Mouse (Mus musculus) limb, embryonic 11.5 days (tissue): ENCODE data around the gene Gpr107. TPM values are rescaled to one million over a fixed set of nuclear protein-coding genes. Genes with fewer than 3 reads are reported as not detected.

Experiments used
- ATAC-seq: fragments of 200-750 bp; cut with Nextera tagmentation; 2 replicates; pipeline ENCODE4 v1.8.0; 2017; ENCODE audit warnings: low read depth; ENCODE audit not compliant: insufficient number of reproducible peaks, low FRiP score, low TSS enrichment
- DNase-seq: peaks from one replicate; pipeline ENCODE4 v3.0.0-alpha.2; 2015; ENCODE audit warnings: low spot score
- H3K27ac ChIP-seq: fragments of 300-500 bp; sonication (generic); replicated peaks from 2 replicates; pipeline ENCODE4 v1.5.1; 2014; ENCODE audit warnings: low read depth, mild to moderate bottlenecking, low read length
- H3K27me3 ChIP-seq: fragments of 300-500 bp; sonication (generic); 2 replicates; pipeline ENCODE4 v1.6.1; 2014; ENCODE audit warnings: mild to moderate bottlenecking, low read length, mixed read lengths; ENCODE audit not compliant: control insufficient read depth, insufficient read depth
- H3K36me3 ChIP-seq: fragments of 300-500 bp; sonication (generic); 2 replicates; pipeline ENCODE4 v1.6.1; 2014; ENCODE audit warnings: mild to moderate bottlenecking, low read length, moderate library complexity, mixed read lengths; ENCODE audit not compliant: control insufficient read depth, insufficient read depth
- H3K4me1 ChIP-seq: fragments of 300-500 bp; sonication (generic); 2 replicates; pipeline ENCODE4 v1.6.1; 2014; ENCODE audit warnings: low read length, mixed read lengths; ENCODE audit not compliant: control insufficient read depth, insufficient read depth
- H3K4me2 ChIP-seq: fragments of 300-500 bp; sonication (generic); 2 replicates; pipeline ENCODE4 v1.6.1; 2014; ENCODE audit warnings: low read depth, mild to moderate bottlenecking, moderate library complexity; ENCODE audit not compliant: severe bottlenecking
- H3K4me3 ChIP-seq: fragments of 300-500 bp; sonication (generic); 2 replicates; pipeline ENCODE4 v1.5.1; 2014; ENCODE audit warnings: low read depth, low read length
- H3K9ac ChIP-seq: fragments of 300-500 bp; sonication (generic); 2 replicates; pipeline ENCODE4 v1.6.1; 2014; ENCODE audit warnings: mild to moderate bottlenecking, low read length
- H3K9me3 ChIP-seq: fragments of 300-500 bp; sonication (generic); 2 replicates; pipeline ENCODE4 v1.6.1; 2016; ENCODE audit warnings: low read length; ENCODE audit not compliant: control insufficient read depth
- WGBS: fragments of 180-500 bp; shearing (Covaris S2); extraction: QIAGEN DNeasy Blood & Tissue Kit; methylation state at CpG from one replicate; pipeline ENCODE4 v1.1.7; 2014; 5-methylcytosine and 5-hydroxymethylcytosine counted together
- polyA plus RNA-seq: library from polyadenylated mRNA; unstranded; fragments of >200 nt; fragmentation: Nextera tagmentation; extraction: Ambion mirVana; gene quantifications from 2 replicates; pipeline ENCODE4 v1.2.1, GENCODE M21; 2014

Gpr107 gene
- polyA plus RNA-seq, 1 experiment from 2014 or later, result 23.8 TPM

DNA sequence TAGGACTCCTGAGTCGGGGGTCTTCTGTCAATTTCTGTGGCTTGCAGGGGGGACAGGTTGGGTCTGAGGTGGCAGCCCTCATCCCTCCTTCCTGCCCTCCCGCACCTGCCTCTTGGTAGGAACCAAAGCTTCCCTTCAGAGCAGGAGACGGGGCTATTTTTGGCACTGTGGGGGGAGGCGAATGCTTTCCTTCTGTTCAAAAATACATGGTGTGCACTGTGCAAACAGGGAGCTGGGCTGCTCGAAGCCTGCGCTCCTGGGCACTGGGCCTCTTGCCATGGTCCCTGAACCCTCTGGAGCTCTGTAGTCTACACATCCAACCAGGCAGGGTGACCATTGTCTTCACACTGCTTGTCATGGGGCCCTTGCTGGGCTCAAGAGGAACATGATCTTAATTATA, 105.0 kb downstream of the Gpr107 start:
- Histone ChIP-seq H3K9me3 (no peaks in the 10 kb centered on the region), H3K9ac (no peak overlapping the region), H3K36me3 (no peaks in the 10 kb centered on the region), H3K4me1 (peaks cover 37% of the 10 kb centered on the region), H3K4me3 (no peak overlapping the region), H3K27me3 (no peaks in the 10 kb centered on the region), H3K27ac (no peak overlapping the region), H3K4me2 (no peak overlapping the region)
- DNase-seq (no peak), ATAC-seq (no peak)
- 74% methylated on average over 6 of the region's 6 CpGs for WGBS

DNA sequence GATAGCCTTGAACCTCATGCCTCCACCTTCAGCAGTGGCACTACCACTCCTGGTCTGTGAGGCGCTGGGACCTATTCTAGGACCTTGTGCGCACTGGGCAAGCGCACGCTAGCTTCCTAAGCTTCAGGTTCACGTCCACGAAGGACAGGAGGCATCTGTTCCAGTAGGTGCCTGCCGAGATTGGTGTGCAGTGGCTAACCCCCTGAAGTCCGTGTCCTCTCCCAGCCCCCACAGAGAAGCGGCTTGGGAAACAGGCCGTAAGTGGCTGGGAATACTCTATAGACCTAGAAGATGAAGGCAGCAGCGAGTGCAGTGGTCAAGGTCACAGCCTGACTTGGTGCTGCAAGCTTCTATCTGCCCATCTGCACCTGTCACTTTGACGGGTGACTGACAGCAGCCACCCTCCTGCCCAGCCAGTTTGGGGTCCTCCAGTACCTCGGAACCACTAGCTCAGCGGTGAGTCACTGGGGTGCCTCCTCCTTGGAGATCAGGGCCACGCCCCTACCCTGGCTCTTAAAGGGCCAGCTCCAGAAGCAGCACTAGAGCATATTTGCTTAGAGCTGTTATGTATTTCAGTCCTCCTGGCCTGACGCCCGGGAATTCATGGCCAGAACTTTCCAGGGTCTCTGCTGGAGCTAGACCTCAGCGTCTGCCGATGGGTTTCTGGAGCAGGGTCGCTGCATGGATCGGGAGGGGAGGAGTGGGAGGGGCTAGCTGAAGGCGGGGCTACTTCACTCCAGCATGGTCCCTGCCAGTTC, 106.7 kb downstream of the Gpr107 start:
- no peak overlapping the region for H3K27ac ChIP-seq
- no peaks in the 10 kb centered on the region for H3K27me3 ChIP-seq
- H3K36me3 ChIP-seq, result no peaks in the 10 kb centered on the region
- 10% methylated on average over 22 of the region's 22 CpGs for WGBS
- DNase-seq (peak; percentile 61), ATAC-seq (peak; percentile 58)
- peak overlapping the region; percentile 28 for H3K4me3 ChIP-seq
- H3K4me1 ChIP-seq, result peaks cover 40% of the 10 kb centered on the region
- H3K4me2 ChIP-seq, result peak overlapping the region; percentile 77
- H3K9me3 ChIP-seq, result no peaks in the 10 kb centered on the region
- peak overlapping the region; percentile 30; the same call in 1 of the 2 replicates for H3K9ac ChIP-seq

GRCm38 (mm10) chr2:31259367-31259920, 107.3 kb downstream of the Gpr107 start:
- no peak overlapping the region for H3K9ac ChIP-seq
- no peak overlapping the region for H3K27ac ChIP-seq
- peaks cover 46% of the 10 kb centered on the region for H3K4me1 ChIP-seq
- H3K36me3 ChIP-seq, result no peaks in the 10 kb centered on the region
- no peak for ATAC-seq
- no peak for DNase-seq
- peak overlapping the region; percentile 28 for H3K4me3 ChIP-seq
- H3K27me3 ChIP-seq, result no peaks in the 10 kb centered on the region
- peak overlapping the region; percentile 77 for H3K4me2 ChIP-seq
- no peaks in the 10 kb centered on the region for H3K9me3 ChIP-seq
- 29% methylated on average over 9 of the region's 9 CpGs for WGBS

DNA sequence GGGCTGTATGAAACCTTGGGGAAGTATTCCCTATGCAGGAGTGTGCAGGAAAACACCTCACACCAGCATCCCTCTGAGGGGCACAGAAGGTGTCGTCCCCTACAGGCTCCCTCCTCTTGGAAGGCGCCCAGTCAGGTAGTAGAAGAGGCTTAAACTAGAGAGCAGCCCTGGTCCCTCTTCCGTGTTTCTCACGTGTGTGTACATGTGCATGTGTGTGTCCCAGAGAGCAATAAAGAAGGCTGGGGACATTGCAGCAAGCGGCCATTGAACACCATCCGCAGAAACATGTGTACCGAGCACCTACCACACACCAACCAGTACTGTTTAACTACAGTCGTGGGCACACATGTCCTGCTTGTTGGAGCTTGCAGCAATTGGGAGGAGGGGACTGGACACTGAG, 108.4 kb downstream of the Gpr107 start:
- DNase-seq (no peak), ATAC-seq (no peak)
- H3K36me3 ChIP-seq, result no peaks in the 10 kb centered on the region
- no peak overlapping the region for H3K27ac ChIP-seq
- 92% methylated on average over 8 of the region's 8 CpGs for WGBS
- no peak overlapping the region for H3K4me2 ChIP-seq
- no peak overlapping the region for H3K4me3 ChIP-seq
- H3K27me3 ChIP-seq, result no peaks in the 10 kb centered on the region
- H3K4me1 ChIP-seq, result peaks cover 53% of the 10 kb centered on the region
- H3K9me3 ChIP-seq, result no peaks in the 10 kb centered on the region
- no peak overlapping the region for H3K9ac ChIP-seq

GRCm38 (mm10) chr2:31263039-31263461, 110.9 kb downstream of the Gpr107 start:
- WGBS, result 75% methylated on average over 8 of the region's 8 CpGs
- Histone ChIP-seq H3K27me3 (no peaks in the 10 kb centered on the region), H3K9ac (no peak overlapping the region; the same call in 1 of the 2 replicates), H3K27ac (no peak overlapping the region), H3K4me1 (peaks cover 37% of the 10 kb centered on the region), H3K4me3 (no peak overlapping the region), H3K36me3 (no peaks in the 10 kb centered on the region), H3K9me3 (no peaks in the 10 kb centered on the region), H3K4me2 (no peak overlapping the region)
- DNase-seq (no peak), ATAC-seq (no peak)

GRCm38 (mm10) chr2:31263746-31264378, 111.7 kb downstream of the Gpr107 start:
- WGBS, result 52% methylated on average over 10 of the region's 10 CpGs
- no peaks in the 10 kb centered on the region for H3K27me3 ChIP-seq
- H3K4me1 ChIP-seq, result peaks cover 34% of the 10 kb centered on the region
- no peak overlapping the region for H3K4me3 ChIP-seq
- no peak overlapping the region; the same call in 1 of the 2 replicates for H3K27ac ChIP-seq
- no peak for ATAC-seq
- no peak overlapping the region for H3K4me2 ChIP-seq
- peak overlapping the region; percentile 12; the same call in 1 of the 2 replicates for H3K9ac ChIP-seq
- H3K9me3 ChIP-seq, result no peaks in the 10 kb centered on the region
- peak; percentile 56 for DNase-seq
- no peaks in the 10 kb centered on the region for H3K36me3 ChIP-seq

- Histone ChIP-seq H3K9me3 (no peaks in the 10 kb centered on the region), H3K4me1 (peaks cover 23% of the 10 kb centered on the region), H3K36me3 (no peaks in the 10 kb centered on the region; the same call in none of the 2 replicates), H3K27ac (no peak overlapping the region), H3K4me3 (no peak overlapping the region), H3K4me2 (no peak overlapping the region), H3K9ac (no peak overlapping the region), H3K27me3 (no peaks in the 10 kb centered on the region)
- no peak for ATAC-seq
- no peak for DNase-seq
- 59% methylated on average over 6 of the region's 6 CpGs for WGBS
Observed at GRCm38 (mm10) chr2:31267447-31267846, 115.3 kb downstream of the Gpr107 start.
